Mouse (Mus musculus) hindbrain, embryonic 11.5 days (tissue): Measurements from ENCODE around the gene Unkl. TPM values are rescaled to one million over a fixed set of nuclear protein-coding genes. Genes with fewer than 3 reads are reported as not detected.

ENCODE experiments used
- ATAC-seq: fragments of 200-750 bp; cut with Nextera tagmentation; 2 replicates; pipeline ENCODE4 v1.8.0; 2017; ENCODE audit warnings: mild to moderate bottlenecking, moderate TSS enrichment, moderate library complexity; ENCODE audit not compliant: low FRiP score
- DNase-seq: peaks from one replicate; pipeline ENCODE4 v3.0.0-alpha.2; 2015; ENCODE audit warnings: low spot score
- H3K27ac ChIP-seq: fragments of 300-500 bp; sonication (generic); 2 replicates; pipeline ENCODE4 v1.5.1; 2014; ENCODE audit warnings: mild to moderate bottlenecking, low read depth, low read length
- H3K27me3 ChIP-seq: fragments of 300-500 bp; sonication (generic); 2 replicates; pipeline ENCODE4 v1.6.1; 2014; ENCODE audit warnings: mild to moderate bottlenecking, low read length, moderate library complexity, mixed read lengths; ENCODE audit not compliant: control insufficient read depth, insufficient read depth
- H3K36me3 ChIP-seq: fragments of 300-500 bp; sonication (generic); 2 replicates; pipeline ENCODE4 v1.6.1; 2014; ENCODE audit warnings: mild to moderate bottlenecking, low read length, moderate library complexity, mixed read lengths; ENCODE audit not compliant: control insufficient read depth, insufficient read depth
- H3K4me1 ChIP-seq: fragments of 300-500 bp; sonication (generic); replicated peaks from 2 replicates; pipeline ENCODE4 v1.6.1; 2014; ENCODE audit warnings: low read length, mixed read lengths; ENCODE audit not compliant: control insufficient read depth, insufficient read depth
- H3K4me2 ChIP-seq: fragments of 300-500 bp; sonication (generic); replicated peaks from 2 replicates; pipeline ENCODE4 v1.6.1; 2014; ENCODE audit warnings: mild to moderate bottlenecking, low read depth, low read length
- H3K4me3 ChIP-seq: fragments of 300-500 bp; sonication (generic); 2 replicates; pipeline ENCODE4 v1.5.1; 2014; ENCODE audit warnings: low read depth, low read length
- H3K9ac ChIP-seq: fragments of 300-500 bp; sonication (generic); 2 replicates; pipeline ENCODE4 v1.6.1; 2014; ENCODE audit warnings: low read depth, low read length
- H3K9me3 ChIP-seq: fragments of 300-500 bp; sonication (generic); 2 replicates; pipeline ENCODE4 v1.6.1; 2016; ENCODE audit warnings: low read length; ENCODE audit not compliant: control insufficient read depth
- whole genome bisulfite sequencing: fragments of 180-500 bp; shearing (Covaris S2); extraction: QIAGEN DNeasy Blood & Tissue Kit; methylation state at CpG from one replicate; pipeline ENCODE4 v1.1.7; 2014; 5-methylcytosine and 5-hydroxymethylcytosine counted together
- polyA plus RNA-seq: library from polyadenylated mRNA; unstranded; fragments of >200 nt; fragmentation: Nextera tagmentation; extraction: Ambion mirVana; gene quantifications from 2 replicates; pipeline ENCODE4 v1.2.1, GENCODE M21; 2014

Gene Unkl
- polyA plus RNA-seq, 1 experiment from 2014 or later = 4.3 TPM

GRCm38 (mm10) chr17:25256140-25256754, 68.0 kb downstream of the Unkl start, which contains the start of gene Baiap3:
TSS of gene Baiap3 (minus strand) at chr17:25256364.
- no peaks in the 10 kb centered on the region for H3K36me3 ChIP-seq
- H3K27me3 ChIP-seq = peaks cover 16% of the 10 kb centered on the region
- no peak within 1 kb of the TSS for H3K9ac ChIP-seq
- H3K4me2 ChIP-seq = peak within 1 kb of the TSS; percentile 51
- no peak within 1 kb of the TSS for H3K27ac ChIP-seq
- 4% methylated on average over 33 of the region's 35 CpGs for WGBS
- ATAC-seq (peak; percentile 39; the same call in 1 of the 2 replicates), DNase-seq (peak; percentile 55)
- peak within 1 kb of the TSS; percentile 28 for H3K4me3 ChIP-seq
- no peaks in the 10 kb centered on the region for H3K9me3 ChIP-seq
- H3K4me1 ChIP-seq = peaks cover 19% of the 10 kb centered on the region

GRCm38 (mm10) chr17:25257804-25258261, 69.6 kb downstream of the Unkl start:
- no peak overlapping the region for H3K4me3 ChIP-seq
- H3K4me2 ChIP-seq = no peak overlapping the region
- peaks cover 5% of the 10 kb centered on the region for H3K36me3 ChIP-seq
- peaks cover 16% of the 10 kb centered on the region for H3K27me3 ChIP-seq
- no peaks in the 10 kb centered on the region for H3K9me3 ChIP-seq
- H3K9ac ChIP-seq = no peak overlapping the region
- DNase-seq = no peak
- no peak for ATAC-seq
- 57% methylated on average over 6 of the region's 6 CpGs for WGBS
- no peak overlapping the region for H3K27ac ChIP-seq
- peaks cover 17% of the 10 kb centered on the region for H3K4me1 ChIP-seq

- Histone ChIP-seq H3K4me3 (no peak overlapping the region), H3K4me1 (no peaks in the 10 kb centered on the region), H3K36me3 (peaks cover 42% of the 10 kb centered on the region), H3K9ac (no peak overlapping the region), H3K4me2 (no peak overlapping the region), H3K27ac (no peak overlapping the region), H3K9me3 (no peaks in the 10 kb centered on the region), H3K27me3 (no peaks in the 10 kb centered on the region)
- no peak for DNase-seq
- ATAC-seq = no peak
- WGBS = 80% methylated on average over 3 of the region's 3 CpGs
These were observed 76.3 kb downstream of the Unkl start for GRCm38 (mm10) chr17:25264453-25264852.

- H3K27ac ChIP-seq = no peak overlapping the region
- H3K9me3 ChIP-seq = no peaks in the 10 kb centered on the region
- H3K36me3 ChIP-seq = peaks cover 23% of the 10 kb centered on the region
- ATAC-seq (no peak), DNase-seq (no peak)
- no peak overlapping the region for H3K9ac ChIP-seq
- peak overlapping the region; percentile 90 for H3K4me2 ChIP-seq
- 85% methylated on average over 2 of the region's 2 CpGs for WGBS
- no peaks in the 10 kb centered on the region for H3K27me3 ChIP-seq
- H3K4me1 ChIP-seq = no peaks in the 10 kb centered on the region; the same call in 1 of the 2 replicates
- H3K4me3 ChIP-seq = peak overlapping the region; percentile 99; the same call in 1 of the 2 replicates
These were observed 82.7 kb downstream of the Unkl start for GRCm38 (mm10) chr17:25270795-25271335.

- H3K9ac ChIP-seq = peak overlapping the region; percentile 100
- DNase-seq (peak; percentile 46), ATAC-seq (no peak)
- H3K4me3 ChIP-seq = peak overlapping the region; percentile 99
- H3K27me3 ChIP-seq = no peaks in the 10 kb centered on the region
- H3K9me3 ChIP-seq = no peaks in the 10 kb centered on the region
- H3K4me1 ChIP-seq = no peaks in the 10 kb centered on the region; the same call in 1 of the 2 replicates
- H3K4me2 ChIP-seq = peak overlapping the region; percentile 90
- peaks cover 10% of the 10 kb centered on the region for H3K36me3 ChIP-seq
- H3K27ac ChIP-seq = peak overlapping the region; percentile 96; the same call in 1 of the 2 replicates
- 2% methylated on average over 10 of the region's 10 CpGs for WGBS
These were observed 84.1 kb downstream of the Unkl start for GRCm38 (mm10) chr17:25272326-25272725.

- ATAC-seq (peak; percentile 90), DNase-seq (peak; percentile 91)
- peak overlapping the region; percentile 90 for H3K4me2 ChIP-seq
- under 1% methylated on average over 78 of the region's 92 CpGs for WGBS
- peak overlapping the region; percentile 96 for H3K27ac ChIP-seq
- no peaks in the 10 kb centered on the region; the same call in 1 of the 2 replicates for H3K4me1 ChIP-seq
- no peaks in the 10 kb centered on the region for H3K27me3 ChIP-seq
- H3K36me3 ChIP-seq = peaks cover 7% of the 10 kb centered on the region; the same call in 1 of the 2 replicates
- H3K9ac ChIP-seq = peak overlapping the region; percentile 100
- H3K4me3 ChIP-seq = peak overlapping the region; percentile 99
- H3K9me3 ChIP-seq = no peaks in the 10 kb centered on the region
These were observed 84.9 kb downstream of the Unkl start for GRCm38 (mm10) chr17:25272951-25273705.

GRCm38 (mm10) chr17:25273706-25274501, 85.7 kb downstream of the Unkl start:
- Histone ChIP-seq H3K4me1 (no peaks in the 10 kb centered on the region; the same call in 1 of the 2 replicates), H3K27me3 (no peaks in the 10 kb centered on the region), H3K36me3 (peaks cover 3% of the 10 kb centered on the region; the same call in 1 of the 2 replicates), H3K9ac (peak overlapping the region; percentile 100), H3K4me3 (peak overlapping the region; percentile 99), H3K27ac (peak overlapping the region; percentile 96), H3K9me3 (no peaks in the 10 kb centered on the region), H3K4me2 (peak overlapping the region; percentile 33)
- ATAC-seq = peak; percentile 91
- peak; percentile 97 for DNase-seq
- WGBS = under 1% methylated on average over 37 of the region's 45 CpGs
